Mouse (Mus musculus) liver, embryonic 16.5 days (tissue): ENCODE results near the gene Mdga2. TPM values are rescaled to one million over a fixed set of nuclear protein-coding genes. Genes with fewer than 3 reads are reported as not detected.

Experiments
- ATAC-seq: fragments of 200-750 bp; cut with Nextera tagmentation; 2 replicates; pipeline ENCODE4 v1.8.0; 2017; ENCODE audit warnings: low read depth, mild to moderate bottlenecking, moderate number of reproducible peaks, moderate library complexity
- H3K27ac ChIP-seq: fragments of 300-500 bp; sonication (generic); 2 replicates; pipeline ENCODE4 v1.5.1; 2014; ENCODE audit warnings: mild to moderate bottlenecking, low read length
- H3K27me3 ChIP-seq: fragments of 300-500 bp; sonication (generic); 2 replicates; pipeline ENCODE4 v1.6.1; 2014; ENCODE audit warnings: low read depth, low read length, mixed read lengths; ENCODE audit not compliant: control insufficient read depth, insufficient read depth
- H3K36me3 ChIP-seq: fragments of 300-500 bp; sonication (generic); 2 replicates; pipeline ENCODE4 v1.6.1; 2014; ENCODE audit warnings: mild to moderate bottlenecking; ENCODE audit not compliant: control insufficient read depth, insufficient read depth
- H3K4me1 ChIP-seq: fragments of 300-500 bp; sonication (generic); 2 replicates; pipeline ENCODE4 v1.6.1; 2014; ENCODE audit warnings: low read depth, low read length, mixed read lengths; ENCODE audit not compliant: control insufficient read depth
- H3K4me2 ChIP-seq: fragments of 300-500 bp; sonication (generic); 2 replicates; pipeline ENCODE4 v1.6.1; 2014; ENCODE audit warnings: low read depth, low read length, mixed read lengths
- H3K4me3 ChIP-seq: fragments of 300-500 bp; sonication (generic); 2 replicates; pipeline ENCODE4 v1.5.1; 2014; ENCODE audit warnings: low read depth, mild to moderate bottlenecking, low read length
- H3K9ac ChIP-seq: fragments of 300-500 bp; sonication (generic); 2 replicates; pipeline ENCODE4 v1.6.1; 2014; ENCODE audit warnings: low read depth, low read length
- H3K9me3 ChIP-seq: fragments of 300-500 bp; sonication (generic); replicated peaks from 2 replicates; pipeline ENCODE4 v1.6.1; 2016; ENCODE audit warnings: low read length; ENCODE audit not compliant: control insufficient read depth
- WGBS: fragments of 180-500 bp; shearing (Covaris S2); extraction: QIAGEN DNeasy Blood & Tissue Kit; methylation state at CpG from one replicate; pipeline ENCODE4 v1.1.7; 2014; ENCODE audit not compliant: insufficient replicate concordance; 5-methylcytosine and 5-hydroxymethylcytosine counted together
- polyA plus RNA-seq: library from polyadenylated mRNA; unstranded; fragments of >200 nt; fragmentation: Nextera tagmentation; extraction: Ambion mirVana; gene quantifications from 2 replicates; pipeline ENCODE4 v1.2.1, GENCODE M21; 2015

Mdga2 gene
- polyA plus RNA-seq, 1 experiment from 2014 or later, result not detected

DNA sequence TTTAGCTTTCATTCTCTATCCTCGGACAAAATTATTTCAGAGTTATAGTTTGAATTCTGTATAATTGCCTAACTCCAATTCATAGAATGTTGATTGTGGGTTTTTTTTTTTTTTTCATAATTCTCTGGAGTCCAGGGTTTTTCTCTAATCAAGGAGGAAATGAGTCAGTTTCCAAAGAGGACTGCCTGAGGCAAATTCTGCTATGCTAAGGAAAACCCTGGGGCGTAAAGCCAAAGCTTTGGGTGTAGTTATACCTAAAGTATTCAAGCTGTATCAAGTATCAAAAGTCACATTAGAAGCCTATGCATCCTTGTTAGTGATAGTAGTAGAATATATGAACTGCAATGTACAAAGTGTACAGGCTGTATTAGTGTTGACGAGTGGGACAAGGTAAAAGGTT is 519.6 kb downstream of the Mdga2 start:
- Histone ChIP-seq H3K27ac (no peak overlapping the region), H3K4me2 (no peak overlapping the region), H3K27me3 (no peaks in the 10 kb centered on the region), H3K4me1 (no peaks in the 10 kb centered on the region), H3K4me3 (no peak overlapping the region), H3K36me3 (no peaks in the 10 kb centered on the region), H3K9ac (no peak overlapping the region), H3K9me3 (no peaks in the 10 kb centered on the region)
- ATAC-seq, result no peak
- 65% methylated on average over 3 of the region's 3 CpGs for WGBS

DNA sequence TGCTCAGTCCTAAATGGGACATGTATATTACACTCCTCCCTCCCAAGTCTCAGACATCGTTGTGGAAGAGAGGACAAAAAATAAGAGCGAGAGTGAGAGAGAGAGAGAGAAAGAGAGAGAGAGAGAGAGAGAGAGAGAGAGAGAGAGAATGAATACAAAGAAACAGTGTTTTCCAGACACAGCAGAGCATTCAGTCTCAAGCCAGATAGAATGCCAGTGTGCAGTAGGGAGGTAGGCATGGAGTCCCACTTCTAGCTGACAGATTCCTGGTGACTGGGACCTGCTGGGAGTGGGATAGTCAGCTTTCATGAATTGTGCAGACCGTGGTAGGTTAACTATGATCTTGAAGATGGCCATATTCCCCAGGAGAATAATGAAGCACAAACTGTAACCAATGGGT is 542.8 kb downstream of the Mdga2 start:
- no peak overlapping the region for H3K27ac ChIP-seq
- H3K36me3 ChIP-seq, result no peaks in the 10 kb centered on the region
- 57% methylated on average over 3 of the region's 3 CpGs for WGBS
- no peak for ATAC-seq
- H3K27me3 ChIP-seq, result no peaks in the 10 kb centered on the region
- no peak overlapping the region for H3K4me2 ChIP-seq
- H3K9ac ChIP-seq, result no peak overlapping the region
- no peaks in the 10 kb centered on the region for H3K4me1 ChIP-seq
- no peak overlapping the region for H3K4me3 ChIP-seq
- no peaks in the 10 kb centered on the region for H3K9me3 ChIP-seq

DNA sequence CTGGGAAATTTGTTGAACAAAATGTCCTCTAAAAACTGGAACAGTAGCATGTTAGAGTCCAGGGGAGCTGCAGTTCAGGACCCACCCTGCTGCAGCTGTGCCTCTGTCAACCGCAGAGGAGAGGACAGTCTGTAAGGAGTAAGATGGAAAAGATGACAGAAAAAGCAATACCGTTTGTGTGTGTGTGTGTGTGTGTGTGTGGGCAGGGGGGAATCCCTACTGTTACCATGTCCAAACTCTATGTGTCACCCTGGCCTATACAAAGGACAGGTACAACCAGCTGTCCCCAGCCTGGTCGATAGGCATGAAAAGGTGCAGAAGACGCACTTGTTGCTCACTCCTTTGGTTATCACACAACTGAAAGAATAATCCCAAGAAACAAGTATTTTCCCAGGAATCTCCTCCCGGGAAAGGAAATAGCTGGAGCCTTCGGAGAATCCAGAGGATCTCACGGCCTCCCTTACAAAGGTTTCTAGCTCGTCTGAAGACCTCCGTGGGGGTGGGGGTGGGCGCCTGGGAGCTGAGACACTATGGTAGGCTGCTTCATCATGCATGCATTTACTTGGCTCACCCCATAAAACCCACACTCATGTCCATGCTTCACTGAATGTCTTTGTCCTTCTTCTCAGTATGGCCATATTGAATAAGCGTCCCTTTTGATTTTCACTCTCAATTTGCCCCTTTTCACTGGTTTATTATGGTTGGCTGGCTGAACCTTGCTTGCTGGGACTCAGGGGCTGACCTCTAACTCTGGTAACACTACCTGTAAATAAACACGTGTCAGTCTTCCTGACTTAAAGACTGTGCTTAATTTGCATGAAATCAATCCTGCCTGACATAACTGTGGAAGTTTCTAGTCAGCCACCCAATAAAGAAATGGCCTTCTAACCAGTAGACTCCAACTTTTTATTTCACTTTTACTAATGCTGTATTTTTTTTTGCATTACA is 573.5 kb downstream of the Mdga2 start:
- Histone ChIP-seq H3K4me2 (no peak overlapping the region), H3K27ac (no peak overlapping the region), H3K4me1 (no peaks in the 10 kb centered on the region), H3K4me3 (no peak overlapping the region), H3K9ac (no peak overlapping the region), H3K36me3 (no peaks in the 10 kb centered on the region), H3K27me3 (no peaks in the 10 kb centered on the region), H3K9me3 (no peaks in the 10 kb centered on the region)
- 59% methylated on average over 12 of the region's 12 CpGs for WGBS
- no peak for ATAC-seq

DNA sequence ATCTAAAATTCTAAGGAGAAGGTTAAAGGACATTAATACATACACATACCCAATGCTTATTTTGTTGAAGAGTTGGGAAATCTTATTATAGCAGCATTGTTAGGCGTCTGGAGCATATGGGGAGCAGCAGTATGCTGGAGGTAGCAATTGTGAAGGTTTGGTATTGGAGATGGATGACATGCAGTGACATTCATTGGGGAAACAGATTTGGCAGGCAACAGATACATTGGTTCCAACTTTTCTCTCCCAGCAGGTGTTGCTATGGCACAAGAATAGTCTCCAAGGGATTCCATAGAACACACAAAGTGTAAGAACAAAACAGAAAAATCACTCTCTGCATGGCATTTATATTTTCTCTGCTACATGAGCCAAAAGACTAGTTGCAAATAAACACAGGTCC is 581.9 kb downstream of the Mdga2 start:
- WGBS, result 36% methylated on average over 1 of the region's 1 CpGs
- ATAC-seq, result no peak
- no peak overlapping the region for H3K4me2 ChIP-seq
- H3K9ac ChIP-seq, result no peak overlapping the region
- H3K27ac ChIP-seq, result no peak overlapping the region
- H3K4me3 ChIP-seq, result no peak overlapping the region
- H3K36me3 ChIP-seq, result no peaks in the 10 kb centered on the region
- H3K9me3 ChIP-seq, result no peaks in the 10 kb centered on the region
- no peaks in the 10 kb centered on the region for H3K4me1 ChIP-seq
- no peaks in the 10 kb centered on the region for H3K27me3 ChIP-seq

DNA sequence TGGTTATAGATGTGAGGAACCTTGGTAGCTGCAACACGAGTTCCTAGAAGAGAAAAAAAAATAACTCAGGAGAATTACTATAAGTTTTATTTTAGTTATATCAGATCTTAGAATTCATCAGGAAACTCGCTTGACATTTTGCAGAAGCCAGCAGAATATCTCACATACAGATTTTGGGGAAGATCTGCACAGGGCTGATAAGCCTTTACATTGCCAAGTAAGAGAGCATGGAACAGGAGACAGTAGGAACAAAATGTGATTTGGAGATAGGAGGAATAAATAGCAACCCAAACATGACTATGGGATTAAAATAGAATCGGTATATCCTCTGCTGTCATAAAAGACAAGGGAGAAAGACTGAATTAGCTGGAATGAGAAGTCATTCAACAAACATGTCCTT is 602.4 kb downstream of the Mdga2 start:
- Histone ChIP-seq H3K36me3 (no peaks in the 10 kb centered on the region), H3K9ac (no peak overlapping the region), H3K9me3 (no peaks in the 10 kb centered on the region), H3K27ac (no peak overlapping the region), H3K4me3 (no peak overlapping the region), H3K27me3 (no peaks in the 10 kb centered on the region), H3K4me2 (no peak overlapping the region), H3K4me1 (no peaks in the 10 kb centered on the region)
- no peak for ATAC-seq
- 31% methylated on average over 3 of the region's 3 CpGs for WGBS

DNA sequence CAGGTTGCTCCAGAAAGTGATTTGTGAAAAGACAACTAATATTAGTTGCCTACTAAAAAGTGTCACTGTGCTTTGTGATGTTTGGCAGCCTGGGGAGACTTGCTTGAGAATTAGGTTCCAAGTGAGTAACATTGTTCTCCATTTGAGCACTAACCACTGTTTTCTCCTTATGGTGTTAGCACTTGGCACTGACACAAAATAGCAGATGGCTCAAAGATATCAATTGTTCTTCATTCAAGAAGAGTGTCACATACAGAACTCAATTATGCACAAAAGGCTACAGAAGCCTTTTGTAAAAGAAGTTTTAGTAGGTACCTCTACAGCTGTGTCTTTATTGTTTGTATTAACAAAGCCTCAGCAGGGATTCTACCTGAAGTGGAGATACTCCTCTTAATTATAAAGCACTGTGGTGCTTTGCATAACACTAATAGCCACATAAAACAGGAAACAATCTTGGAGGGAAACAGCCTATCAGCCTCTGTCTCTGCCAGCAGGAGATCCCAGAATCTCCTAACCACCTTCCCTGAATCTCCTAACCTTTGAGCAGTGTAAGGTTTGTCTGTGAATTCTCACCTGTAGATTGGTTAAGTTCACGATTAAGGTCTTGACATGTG is 630.6 kb downstream of the Mdga2 start:
- WGBS, result 58% methylated on average over 1 of the region's 1 CpGs
- Histone ChIP-seq H3K27ac (no peak overlapping the region), H3K9ac (no peak overlapping the region), H3K4me2 (no peak overlapping the region), H3K4me3 (no peak overlapping the region), H3K4me1 (no peaks in the 10 kb centered on the region), H3K36me3 (no peaks in the 10 kb centered on the region), H3K27me3 (no peaks in the 10 kb centered on the region), H3K9me3 (no peaks in the 10 kb centered on the region)
- no peak for ATAC-seq

DNA sequence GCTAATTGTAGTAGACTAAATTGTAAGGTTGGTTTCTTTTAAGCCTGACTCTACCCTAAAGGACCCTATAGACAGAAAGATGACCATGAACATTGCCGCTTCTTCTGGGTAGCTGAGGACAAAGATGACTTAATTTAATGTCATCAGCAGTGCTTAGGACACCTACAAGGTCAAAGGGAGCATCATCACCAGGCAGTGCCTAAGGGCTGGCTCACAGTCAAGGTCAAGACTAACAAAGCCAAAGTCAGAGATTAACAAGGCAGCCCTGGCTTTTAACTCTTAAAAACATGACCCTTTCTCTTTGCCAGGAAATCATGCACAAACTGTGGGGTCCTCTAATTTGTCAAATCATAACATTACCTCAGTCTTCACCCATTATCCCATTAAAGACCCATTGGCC is 657.0 kb downstream of the Mdga2 start:
- Histone ChIP-seq H3K9ac (no peak overlapping the region), H3K27ac (no peak overlapping the region), H3K4me1 (no peaks in the 10 kb centered on the region), H3K36me3 (no peaks in the 10 kb centered on the region), H3K4me3 (no peak overlapping the region), H3K4me2 (no peak overlapping the region), H3K27me3 (no peaks in the 10 kb centered on the region), H3K9me3 (no peaks in the 10 kb centered on the region)
- ATAC-seq, result no peak
- 80% methylated on average over 1 of the region's 1 CpGs for WGBS

DNA sequence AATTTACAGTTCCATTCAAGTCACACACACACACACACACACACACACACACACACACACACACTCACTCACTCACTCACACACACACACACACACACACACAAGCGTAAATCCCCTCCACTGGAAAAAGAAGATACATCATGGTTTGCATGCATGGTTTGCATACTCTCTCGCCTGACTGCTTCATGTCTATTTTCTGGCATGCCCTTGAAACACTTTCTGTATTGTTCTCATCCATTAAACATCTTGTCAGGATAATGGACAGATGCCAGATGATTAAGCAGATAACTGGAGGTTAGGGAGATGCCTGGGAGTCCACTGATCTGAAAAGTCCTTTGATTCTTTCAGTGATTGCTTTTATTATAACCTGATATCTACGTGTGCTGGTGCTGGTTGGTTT is 665.5 kb downstream of the Mdga2 start:
- no peak for ATAC-seq
- 64% methylated on average over 3 of the region's 3 CpGs for WGBS
- no peak overlapping the region for H3K9ac ChIP-seq
- H3K9me3 ChIP-seq, result no peaks in the 10 kb centered on the region
- no peak overlapping the region for H3K4me3 ChIP-seq
- no peak overlapping the region for H3K4me2 ChIP-seq
- H3K4me1 ChIP-seq, result no peaks in the 10 kb centered on the region
- H3K36me3 ChIP-seq, result no peaks in the 10 kb centered on the region
- H3K27me3 ChIP-seq, result no peaks in the 10 kb centered on the region
- no peak overlapping the region for H3K27ac ChIP-seq

DNA sequence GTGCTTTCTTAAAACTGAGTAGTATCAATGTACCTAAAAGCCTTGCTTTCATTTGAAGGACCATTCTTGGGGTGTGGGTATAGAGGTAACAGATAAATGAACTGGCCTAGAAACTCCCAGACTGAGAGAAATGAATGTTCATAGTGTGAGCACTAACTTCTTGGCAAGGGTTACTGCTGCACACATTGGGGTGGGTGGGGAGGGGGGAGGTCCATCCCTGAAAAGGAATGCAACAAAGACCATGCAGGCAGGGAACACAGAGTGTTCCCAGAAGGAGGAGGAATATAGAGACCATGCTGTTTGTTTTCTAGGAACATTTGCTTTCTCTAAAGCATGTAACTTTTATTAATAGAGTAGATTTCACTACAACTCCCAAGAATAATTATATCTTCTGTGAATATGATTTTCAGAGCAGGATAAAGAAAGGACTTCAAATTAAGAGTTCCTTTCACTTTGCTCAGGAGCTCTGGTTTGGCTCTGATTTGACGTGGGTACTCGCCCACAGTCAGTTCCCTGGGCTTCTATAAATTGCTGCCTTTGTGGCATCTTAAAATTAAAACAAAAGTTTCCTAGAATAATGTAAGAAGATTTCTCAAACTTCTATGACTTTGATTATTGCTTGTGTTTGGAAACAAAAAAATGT is 666.0 kb downstream of the Mdga2 start:
- 60% methylated on average over 2 of the region's 2 CpGs for WGBS
- no peak for ATAC-seq
- H3K4me1 ChIP-seq, result no peaks in the 10 kb centered on the region
- no peak overlapping the region for H3K27ac ChIP-seq
- H3K9me3 ChIP-seq, result no peaks in the 10 kb centered on the region
- no peak overlapping the region for H3K4me3 ChIP-seq
- no peak overlapping the region for H3K4me2 ChIP-seq
- no peaks in the 10 kb centered on the region for H3K27me3 ChIP-seq
- no peaks in the 10 kb centered on the region for H3K36me3 ChIP-seq
- no peak overlapping the region for H3K9ac ChIP-seq
